Mouse (Mus musculus) midbrain, embryonic 11.5 days (tissue): ENCODE measurements around the gene R3hdm4. TPM values are rescaled to one million over a fixed set of nuclear protein-coding genes. Genes with fewer than 3 reads are reported as not detected.

Source experiments
- ATAC-seq: fragments of 200-750 bp; cut with Nextera tagmentation; 2 replicates; pipeline ENCODE4 v1.8.0; 2017; ENCODE audit warnings: moderate TSS enrichment, moderate library complexity; ENCODE audit not compliant: low FRiP score
- DNase-seq: peaks from one replicate; pipeline ENCODE4 v3.0.0; 2015; ENCODE audit warnings: low spot score; ENCODE audit errors: missing footprints
- H3K27ac ChIP-seq: fragments of 300-500 bp; sonication (generic); 2 replicates; pipeline ENCODE4 v1.5.1; 2014; ENCODE audit warnings: low read depth, low read length
- H3K27me3 ChIP-seq: fragments of 300-500 bp; sonication (generic); 2 replicates; pipeline ENCODE4 v1.6.1; 2014; ENCODE audit warnings: mild to moderate bottlenecking, low read length, moderate library complexity, mixed read lengths; ENCODE audit not compliant: control insufficient read depth, insufficient read depth
- H3K36me3 ChIP-seq: fragments of 300-500 bp; sonication (generic); 2 replicates; pipeline ENCODE4 v1.6.1; 2014; ENCODE audit warnings: mild to moderate bottlenecking, low read length, moderate library complexity, mixed read lengths; ENCODE audit not compliant: control insufficient read depth, insufficient read depth
- H3K4me1 ChIP-seq: fragments of 300-500 bp; sonication (generic); 2 replicates; pipeline ENCODE4 v1.6.1; 2014; ENCODE audit warnings: low read length; ENCODE audit not compliant: control insufficient read depth, insufficient read depth
- H3K4me2 ChIP-seq: fragments of 300-500 bp; sonication (generic); 2 replicates; pipeline ENCODE4 v1.6.1; 2014; ENCODE audit warnings: mild to moderate bottlenecking, moderate library complexity
- H3K4me3 ChIP-seq: fragments of 300-500 bp; sonication (generic); 2 replicates; pipeline ENCODE4 v1.5.1; 2014; ENCODE audit warnings: low read depth, low read length
- H3K9ac ChIP-seq: fragments of 300-500 bp; sonication (generic); 2 replicates; pipeline ENCODE4 v1.6.1; 2014; ENCODE audit warnings: low read length
- H3K9me3 ChIP-seq: fragments of 300-500 bp; sonication (generic); 2 replicates; pipeline ENCODE4 v1.6.1; 2016; ENCODE audit warnings: low read length; ENCODE audit not compliant: control insufficient read depth
- whole genome bisulfite sequencing: fragments of 180-500 bp; shearing (Covaris S2); extraction: QIAGEN DNeasy Blood & Tissue Kit; methylation state at CpG from one replicate; pipeline ENCODE4 v1.1.7; 2014; 5-methylcytosine and 5-hydroxymethylcytosine counted together
- polyA plus RNA-seq: library from polyadenylated mRNA; unstranded; fragments of >200 nt; fragmentation: Nextera tagmentation; extraction: Ambion mirVana; gene quantifications from 2 replicates; pipeline ENCODE4 v1.2.1, GENCODE M21; 2014

R3hdm4 gene
- polyA plus RNA-seq, 1 experiment from 2014 or later, result 135 TPM

- peak; percentile 91 for DNase-seq
- Histone ChIP-seq H3K27ac (no peak overlapping the region), H3K9me3 (no peaks in the 10 kb centered on the region), H3K36me3 (no peaks in the 10 kb centered on the region), H3K4me2 (no peak overlapping the region; the same call in 1 of the 2 replicates), H3K4me1 (peaks cover 27% of the 10 kb centered on the region), H3K27me3 (peaks cover 60% of the 10 kb centered on the region), H3K9ac (peak overlapping the region; percentile 12; the same call in 1 of the 2 replicates), H3K4me3 (0 out of 2 replicates have a peak overlapping the region, but pooled peaks have one; percentile 2)
- 15% methylated on average over 26 of the region's 26 CpGs for WGBS
- peak; percentile 39 for ATAC-seq
Observed at GRCm38 (mm10) chr10:79920056-79920890, 735 bp downstream of the R3hdm4 start.

- WGBS, result 4% methylated on average over 21 of the region's 21 CpGs
- no peaks in the 10 kb centered on the region for H3K36me3 ChIP-seq
- peaks cover 29% of the 10 kb centered on the region for H3K4me1 ChIP-seq
- H3K4me2 ChIP-seq, result 0 out of 2 replicates have a peak overlapping the region, but pooled peaks have one; percentile 1
- no peak for DNase-seq
- no peak overlapping the region for H3K27ac ChIP-seq
- no peak overlapping the region for H3K9ac ChIP-seq
- H3K4me3 ChIP-seq, result 0 out of 2 replicates have a peak overlapping the region, but pooled peaks have one; percentile 1
- H3K9me3 ChIP-seq, result no peaks in the 10 kb centered on the region
- ATAC-seq, result no peak
- H3K27me3 ChIP-seq, result peaks cover 60% of the 10 kb centered on the region
Observed at GRCm38 (mm10) chr10:79919251-79919849, 1.7 kb downstream of the R3hdm4 start.

GRCm38 (mm10) chr10:79918231-79919078 is 2.6 kb downstream of the R3hdm4 start:
- Histone ChIP-seq H3K27ac (no peak overlapping the region), H3K9ac (no peak overlapping the region), H3K4me2 (peak overlapping the region; percentile 6; the same call in 1 of the 2 replicates), H3K36me3 (no peaks in the 10 kb centered on the region), H3K9me3 (no peaks in the 10 kb centered on the region), H3K4me1 (peaks cover 33% of the 10 kb centered on the region), H3K27me3 (peaks cover 60% of the 10 kb centered on the region), H3K4me3 (no peak overlapping the region)
- DNase-seq, result peak; percentile 89
- ATAC-seq, result no peak
- 4% methylated on average over 30 of the region's 35 CpGs for WGBS

- Histone ChIP-seq H3K27me3 (peaks cover 54% of the 10 kb centered on the region), H3K9me3 (no peaks in the 10 kb centered on the region), H3K27ac (no peak overlapping the region), H3K4me1 (peaks cover 33% of the 10 kb centered on the region), H3K4me2 (peak overlapping the region; percentile 94), H3K36me3 (no peaks in the 10 kb centered on the region), H3K9ac (peak overlapping the region; percentile 92; the same call in 1 of the 2 replicates), H3K4me3 (peak overlapping the region; percentile 72)
- 64% methylated on average over 5 of the region's 5 CpGs for WGBS
- no peak for DNase-seq
- no peak for ATAC-seq
Observed at GRCm38 (mm10) chr10:79917532-79918100, 3.4 kb downstream of the R3hdm4 start.

GRCm38 (mm10) chr10:79916808-79917531 is 4.0 kb downstream of the R3hdm4 start, which contains the start of gene Kiss1r:
Gene Kiss1r, plus strand, starts transcription at chr10:79916971.
- WGBS, result 3% methylated on average over 39 of the region's 42 CpGs
- H3K9me3 ChIP-seq, result no peaks in the 10 kb centered on the region
- H3K9ac ChIP-seq, result peak within 1 kb of the TSS; percentile 92
- peak within 1 kb of the TSS; percentile 94 for H3K4me2 ChIP-seq
- peak within 1 kb of the TSS; percentile 72 for H3K4me3 ChIP-seq
- no peaks in the 10 kb centered on the region for H3K36me3 ChIP-seq
- peaks cover 33% of the 10 kb centered on the region for H3K4me1 ChIP-seq
- 0 out of 2 replicates have a peak within 1 kb of the TSS, but pooled peaks have one; percentile 35 for H3K27ac ChIP-seq
- ATAC-seq (peak; percentile 86), DNase-seq (peak; percentile 98)
- peaks cover 48% of the 10 kb centered on the region for H3K27me3 ChIP-seq

GRCm38 (mm10) chr10:79916081-79916480 is 4.9 kb downstream of the R3hdm4 start:
- Histone ChIP-seq H3K9ac (peak overlapping the region; percentile 92), H3K4me2 (peak overlapping the region; percentile 94), H3K27me3 (peaks cover 39% of the 10 kb centered on the region), H3K4me3 (peak overlapping the region; percentile 72), H3K9me3 (no peaks in the 10 kb centered on the region), H3K36me3 (no peaks in the 10 kb centered on the region), H3K4me1 (peaks cover 27% of the 10 kb centered on the region), H3K27ac (0 out of 2 replicates have a peak overlapping the region, but pooled peaks have one; percentile 35)
- ATAC-seq (no peak), DNase-seq (no peak)
- 6% methylated on average over 8 of the region's 8 CpGs for WGBS

GRCm38 (mm10) chr10:79914948-79915596 is 5.9 kb downstream of the R3hdm4 start:
- Histone ChIP-seq H3K27me3 (peaks cover 29% of the 10 kb centered on the region), H3K4me1 (peaks cover 18% of the 10 kb centered on the region), H3K36me3 (no peaks in the 10 kb centered on the region), H3K4me2 (no peak overlapping the region), H3K9ac (no peak overlapping the region), H3K4me3 (no peak overlapping the region), H3K27ac (no peak overlapping the region), H3K9me3 (no peaks in the 10 kb centered on the region)
- ATAC-seq (no peak), DNase-seq (no peak)
- WGBS, result 73% methylated on average over 7 of the region's 7 CpGs
